Mouse (Mus musculus): ENCODE results near the gene Tspan4.

Gene Tspan4

GRCm38 (mm10) chr7:141461521-141462332 is 13.3 kb upstream of the Tspan4 start:
- DNase-seq (ENCODE audit: low read depth, low spot score) = no peak

- DNase-seq (ENCODE audit: low read depth, low spot score) = no peak
These were observed 12.7 kb upstream of the Tspan4 start for GRCm38 (mm10) chr7:141462333-141462821.

GRCm38 (mm10) chr7:141463824-141464602 is 11.0 kb upstream of the Tspan4 start:
- no peak for DNase-seq (ENCODE audit: low read depth, low spot score)

GRCm38 (mm10) chr7:141464603-141465201 is 10.3 kb upstream of the Tspan4 start:
- DNase-seq (ENCODE audit: low read depth, low spot score) = peak; percentile 64

- DNase-seq (ENCODE audit: low read depth, low spot score) = no peak
These were observed 9.5 kb upstream of the Tspan4 start for GRCm38 (mm10) chr7:141465388-141466044.

GRCm38 (mm10) chr7:141466045-141466394 is 9.0 kb upstream of the Tspan4 start:
- no peak for DNase-seq (ENCODE audit: low read depth, low spot score)

- DNase-seq (ENCODE audit: low read depth, low spot score) = no peak
These were observed 8.4 kb upstream of the Tspan4 start for GRCm38 (mm10) chr7:141466607-141467148.

- peak; percentile 92 for DNase-seq (ENCODE audit: low read depth, low spot score)
These were observed 7.6 kb upstream of the Tspan4 start, which contains the start of gene Cd151 for GRCm38 (mm10) chr7:141467230-141468030. Gene Cd151, plus strand, starts transcription at chr7:141467392.

GRCm38 (mm10) chr7:141468164-141468521 is 6.9 kb upstream of the Tspan4 start:
- DNase-seq (ENCODE audit: low read depth, low spot score) = peak; percentile 60

GRCm38 (mm10) chr7:141468522-141469211 is 6.4 kb upstream of the Tspan4 start:
- peak; percentile 94 for DNase-seq (ENCODE audit: low read depth, low spot score)

GRCm38 (mm10) chr7:141469352-141469751 is 5.7 kb upstream of the Tspan4 start:
- DNase-seq (ENCODE audit: low read depth, low spot score) = no peak

GRCm38 (mm10) chr7:141469901-141470636 is 5.0 kb upstream of the Tspan4 start:
- no peak for DNase-seq (ENCODE audit: low read depth, low spot score)

GRCm38 (mm10) chr7:141470637-141470944 is 4.4 kb upstream of the Tspan4 start:
- DNase-seq (ENCODE audit: low read depth, low spot score) = no peak

GRCm38 (mm10) chr7:141471236-141471635 is 3.8 kb upstream of the Tspan4 start:
- no peak for DNase-seq (ENCODE audit: low read depth, low spot score)

GRCm38 (mm10) chr7:141472226-141472625 is 2.8 kb upstream of the Tspan4 start:
- DNase-seq (ENCODE audit: low read depth, low spot score) = no peak

GRCm38 (mm10) chr7:141472763-141473162 is 2.3 kb upstream of the Tspan4 start:
- DNase-seq (ENCODE audit: low read depth, low spot score) = no peak

- no peak for DNase-seq (ENCODE audit: low read depth, low spot score)
These were observed 880 bp upstream of the Tspan4 start for GRCm38 (mm10) chr7:141474160-141474559.

- no peak for DNase-seq (ENCODE audit: low read depth, low spot score)
These were observed 742 bp downstream of the Tspan4 start for GRCm38 (mm10) chr7:141475805-141476158.

GRCm38 (mm10) chr7:141476226-141476980 is 1.4 kb downstream of the Tspan4 start:
- peak; percentile 76 for DNase-seq (ENCODE audit: low read depth, low spot score)

Measured in ZHBTc4 (cell line).